10 mouse cellular contexts compared by ENCODE assay signal in the genomic region with DNA sequence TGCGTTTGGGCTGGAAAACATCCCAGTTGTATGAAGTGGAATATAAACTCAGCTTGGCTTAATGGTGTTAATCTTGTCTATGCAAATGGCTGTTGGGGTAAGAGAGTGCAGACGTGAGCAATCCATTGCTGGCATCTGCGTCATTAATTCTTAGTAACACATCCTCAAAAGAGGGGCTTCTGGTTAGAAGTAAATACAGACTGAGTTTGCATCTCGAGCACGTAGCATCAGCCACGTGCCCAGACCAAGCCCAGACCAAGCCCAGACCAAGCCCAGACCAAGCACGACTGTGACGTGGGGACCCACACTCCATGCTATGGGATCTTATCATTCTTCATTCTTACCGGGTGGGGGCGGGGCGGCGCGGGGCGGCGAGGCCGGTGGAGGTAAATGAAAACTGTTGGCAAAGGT. TPM values are rescaled to one million over a fixed set of nuclear protein-coding genes. Genes with fewer than 3 reads are reported as not detected.
A peak's percentile ranks its signal among the peaks of the same experiment; 100 is the strongest.
DNase-seq lines count a peak whose midpoint lies in the region; ATAC-seq lines count a peak whose summit lies in the region.
"Had no signal": no experiment of that assay in that cellular context is flagged by ENCODE, and none has a peak within 500 bp of the region (broad histone marks: within the 10 kb centered on the region; RNA-seq: fewer than 3 reads in every experiment).

No protein-coding gene starts in this region.

- no peak overlapping the region for H3K9ac ChIP-seq in liver, embryonic 12.5 days
- H3K9ac ChIP-seq in forebrain, embryonic 14.5 days (ENCODE audit: low read length), result no peak overlapping the region
- H3K9ac ChIP-seq in limb, embryonic 11.5 days (ENCODE audit: low read length), result no peak overlapping the region
- H3K9ac ChIP-seq in neural tube, embryonic 15.5 days (replicated peaks), result no peak overlapping the region

- DNase-seq in liver, result no peak
- DNase-seq in forebrain, embryonic 14.5 days (ENCODE audit: low spot score), result peak; percentile 74
- no peak for DNase-seq in limb, embryonic 11.5 days (ENCODE audit: low spot score)
- DNase-seq in embryo, embryonic 10 days (ENCODE audit: low spot score), result no peak
- no peak for DNase-seq in cerebellum, postnatal 14 days
- DNase-seq: heart, postnatal 14 days; layer of hippocampus, adult 9-11 months; thymus, postnatal 4 days had no signal

- no peak for ATAC-seq in liver, embryonic 12.5 days
- peak; percentile 61 for ATAC-seq in forebrain, embryonic 14.5 days
- no peak for ATAC-seq in limb, embryonic 11.5 days (ENCODE audit: insufficient number of reproducible peaks, low FRiP score, low TSS enrichment, low read depth)
- ATAC-seq in neural tube, embryonic 15.5 days (ENCODE audit: low FRiP score), result peak; percentile 48; the same call in 1 of the 2 replicates

- H3K36me3 ChIP-seq in liver, embryonic 12.5 days, result peaks cover 5% of the 10 kb centered on the region; the same call in 1 of the 2 replicates
- H3K36me3 ChIP-seq in forebrain, embryonic 14.5 days (ENCODE audit: control insufficient read depth, insufficient read depth, low read length), result no peaks in the 10 kb centered on the region
- no peaks in the 10 kb centered on the region for H3K36me3 ChIP-seq in limb, embryonic 11.5 days (ENCODE audit: control insufficient read depth, insufficient read depth, low read length)
- no peaks in the 10 kb centered on the region for H3K36me3 ChIP-seq in neural tube, embryonic 15.5 days

- peaks cover 24% of the 10 kb centered on the region for H3K27me3 ChIP-seq in liver, embryonic 12.5 days (replicated peaks)
- H3K27me3 ChIP-seq in forebrain, embryonic 14.5 days (replicated peaks; ENCODE audit: control insufficient read depth, insufficient read depth, low read length), result no peaks in the 10 kb centered on the region
- H3K27me3 ChIP-seq in limb, embryonic 11.5 days (ENCODE audit: control insufficient read depth, insufficient read depth, low read length), result no peaks in the 10 kb centered on the region
- peaks cover 5% of the 10 kb centered on the region; the same call in 1 of the 2 replicates for H3K27me3 ChIP-seq in neural tube, embryonic 15.5 days (replicated peaks)

- peak overlapping the region; percentile 40 for H3K4me2 ChIP-seq in liver, embryonic 12.5 days
- peak overlapping the region; percentile 35 for H3K4me2 ChIP-seq in forebrain, embryonic 14.5 days (ENCODE audit: low read length)
- H3K4me2 ChIP-seq in limb, embryonic 11.5 days (ENCODE audit: low read depth, severe bottlenecking), result peak overlapping the region; percentile 18; the same call in 1 of the 2 replicates
- peak overlapping the region; percentile 37 for H3K4me2 ChIP-seq in neural tube, embryonic 15.5 days

- H3K27ac ChIP-seq in liver, embryonic 12.5 days, result no peak overlapping the region
- H3K27ac ChIP-seq in forebrain, embryonic 14.5 days (ENCODE audit: low read depth, low read length), result peak overlapping the region; percentile 48
- no peak overlapping the region for H3K27ac ChIP-seq in limb, embryonic 11.5 days (replicated peaks; ENCODE audit: low read depth, low read length)
- no peak overlapping the region for H3K27ac ChIP-seq in neural tube, embryonic 15.5 days (replicated peaks)

- H3K4me1 ChIP-seq in liver, embryonic 12.5 days, result peaks cover 36% of the 10 kb centered on the region
- peaks cover 14% of the 10 kb centered on the region; the same call in 1 of the 2 replicates for H3K4me1 ChIP-seq in forebrain, embryonic 14.5 days (ENCODE audit: control insufficient read depth, insufficient read depth, low read length)
- H3K4me1 ChIP-seq in limb, embryonic 11.5 days (ENCODE audit: control insufficient read depth, insufficient read depth, low read length), result peaks cover 23% of the 10 kb centered on the region
- H3K4me1 ChIP-seq in neural tube, embryonic 15.5 days, result peaks cover 29% of the 10 kb centered on the region

- no peaks in the 10 kb centered on the region for H3K9me3 ChIP-seq in liver, embryonic 12.5 days (replicated peaks)
- H3K9me3 ChIP-seq in forebrain, embryonic 14.5 days (replicated peaks; ENCODE audit: control insufficient read depth, low read length), result no peaks in the 10 kb centered on the region
- no peaks in the 10 kb centered on the region for H3K9me3 ChIP-seq in limb, embryonic 11.5 days (ENCODE audit: control insufficient read depth, low read length)
- no peaks in the 10 kb centered on the region for H3K9me3 ChIP-seq in neural tube, embryonic 15.5 days (replicated peaks)

- H3K4me3 ChIP-seq in liver, embryonic 12.5 days, result no peak overlapping the region
- no peak overlapping the region for H3K4me3 ChIP-seq in forebrain, embryonic 14.5 days (ENCODE audit: low read depth, low read length)
- H3K4me3 ChIP-seq in limb, embryonic 11.5 days (ENCODE audit: low read depth, low read length), result no peak overlapping the region
- no peak overlapping the region for H3K4me3 ChIP-seq in neural tube, embryonic 15.5 days (replicated peaks)

- 16% methylated on average over 16 of the region's 16 CpGs for WGBS in liver, embryonic 12.5 days (ENCODE audit: insufficient replicate concordance)
- 12% methylated on average over 16 of the region's 16 CpGs for WGBS in forebrain, embryonic 14.5 days
- WGBS in limb, embryonic 11.5 days, result 15% methylated on average over 16 of the region's 16 CpGs
- WGBS in neural tube, embryonic 15.5 days, result 10% methylated on average over 16 of the region's 16 CpGs

RNA-seq across cellular contexts. Expression of gene Parvb, which starts 7.2 kb away (rescaled TPM):
- 7.5 and 10.0 TPM in 2 replicates for polyA plus RNA-seq in liver, embryonic 12.5 days (2016; fragmentation: Nextera tagmentation; extraction: Ambion mirVana)
- 2.5 and 2.9 TPM in 2 replicates for polyA plus RNA-seq in forebrain, embryonic 14.5 days (2014; fragmentation: Nextera tagmentation; extraction: Ambion mirVana)
- polyA plus RNA-seq in limb, embryonic 11.5 days (2014; fragmentation: Nextera tagmentation; extraction: Ambion mirVana), result 6.1 and 9.4 TPM in 2 replicates
- 4.8 and 7.2 TPM in 2 replicates for polyA plus RNA-seq in neural tube, embryonic 15.5 days (2015; fragmentation: Nextera tagmentation; extraction: Ambion mirVana)

RNA-seq across cellular contexts. Expression of gene Samm50, which starts 47.0 kb away (rescaled TPM):
- 110 and 112 TPM in 2 replicates for polyA plus RNA-seq in liver, embryonic 12.5 days (2016; fragmentation: Nextera tagmentation; extraction: Ambion mirVana)
- 60.5 and 60.9 TPM in 2 replicates for polyA plus RNA-seq in forebrain, embryonic 14.5 days (2014; fragmentation: Nextera tagmentation; extraction: Ambion mirVana)
- polyA plus RNA-seq in limb, embryonic 11.5 days (2014; fragmentation: Nextera tagmentation; extraction: Ambion mirVana), result 79.9 and 89.1 TPM in 2 replicates
- 89.4 and 91.9 TPM in 2 replicates for polyA plus RNA-seq in neural tube, embryonic 15.5 days (2015; fragmentation: Nextera tagmentation; extraction: Ambion mirVana)

Comparison
In these comparisons a context has a peak if more than half of its experiments do, and no peak if none do; other contexts are left out.
1. ATAC-seq: peak in forebrain, embryonic 14.5 days (single experiment) and neural tube, embryonic 15.5 days (single experiment); none in liver, embryonic 12.5 days (single experiment) and limb, embryonic 11.5 days (single experiment).
2. Peak in every context shown above with its lines, with median percentiles within 50 percentile points of each other: H3K4me2 ChIP-seq.